Mouse (Mus musculus) fat pad, adult 2 months (tissue): ENCODE measurements around the gene Was.
"Not testable (repeated sequence)": the region's sequence is repeated elsewhere in the genome, so short reads cannot be mapped to it uniquely, and the experiment has no call there.

ENCODE experiments used
- DNase-seq: peaks from one replicate; pipeline ENCODE4 v3.0.0-alpha.2; 2011; ENCODE audit warnings: low read depth, low spot score; ENCODE audit errors: extremely low read depth

The Was gene

DNA sequence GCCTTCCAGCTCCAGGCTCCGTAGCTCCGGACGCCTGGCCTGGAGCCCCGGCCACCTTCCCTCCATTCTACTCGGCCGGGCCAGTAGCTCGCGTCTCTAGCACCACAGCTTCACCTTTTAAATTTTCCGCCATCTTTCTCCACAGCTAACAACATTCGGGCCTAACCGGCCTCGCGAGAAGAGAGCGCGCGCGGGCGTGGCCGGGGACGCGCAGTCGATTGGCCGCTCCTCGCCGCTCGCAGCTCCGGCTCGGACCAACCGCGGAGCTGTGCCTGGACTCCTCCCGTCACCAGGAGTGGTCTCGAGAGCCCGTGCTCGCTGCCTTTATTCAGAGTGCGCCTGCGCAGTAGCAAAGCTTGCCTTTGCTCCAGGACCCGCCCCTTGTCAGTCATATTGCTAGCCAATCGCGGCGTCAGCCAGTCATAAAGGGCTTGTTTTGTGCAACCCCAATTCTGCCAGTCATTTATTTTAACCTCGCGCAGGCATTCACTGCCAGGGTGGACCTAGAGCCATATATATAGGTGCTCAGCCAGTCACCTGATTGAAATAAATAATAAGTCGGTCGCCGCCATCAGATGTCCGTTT, 15.8 kb downstream of the Was start, which contains the start of gene Suv39h1:
TSS of gene Suv39h1 (minus strand) at position 331 of the 585 bp plus-strand sequence.
- DNase-seq = peak; percentile 33

DNA sequence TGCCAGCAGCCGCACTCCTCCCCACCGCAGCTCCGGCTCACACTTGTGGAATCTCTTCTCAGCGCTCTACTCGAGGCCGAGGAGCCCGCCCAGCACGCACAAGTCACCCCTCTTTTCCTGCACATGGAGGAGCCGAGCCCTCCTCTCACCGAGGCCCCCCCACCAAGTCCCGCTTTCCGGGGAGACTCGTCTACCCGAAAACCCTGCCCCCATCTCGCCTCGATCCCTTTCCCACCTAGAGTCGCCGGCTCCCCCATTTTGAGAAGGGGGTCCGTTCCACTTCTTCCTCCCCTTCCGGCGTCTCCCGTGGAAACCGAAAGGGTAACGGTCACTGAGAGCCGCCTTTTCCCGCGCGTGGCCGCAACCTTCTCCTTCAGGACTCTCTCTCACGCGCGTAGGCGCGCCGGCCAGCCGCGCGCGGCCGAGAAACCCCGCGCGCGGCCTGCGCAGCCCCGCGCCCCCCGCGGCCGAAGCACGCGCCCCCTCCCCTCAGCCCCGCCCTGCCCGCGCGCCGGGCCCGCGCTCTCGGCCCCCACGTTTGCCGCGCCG, 16.3 kb downstream of the Was start:
- no peak for DNase-seq

DNA sequence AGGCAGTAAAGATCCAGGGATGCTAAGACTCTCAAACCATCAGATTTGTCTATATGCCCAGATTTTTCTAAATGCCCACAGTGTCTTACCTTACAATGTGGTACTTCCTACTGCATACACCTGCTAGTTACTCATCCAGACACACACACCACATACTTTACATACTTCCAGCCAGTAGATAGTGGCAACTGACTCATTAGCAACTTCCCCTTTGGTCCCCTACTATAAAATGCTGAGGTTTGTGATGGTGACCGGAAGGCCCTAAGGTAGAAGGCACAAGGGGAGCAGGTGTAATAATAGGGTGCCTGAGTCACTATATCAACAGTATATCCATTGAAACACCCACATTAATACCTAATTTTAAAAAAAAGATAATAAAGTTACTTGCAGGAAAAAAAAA, 21.1 kb downstream of the Was start:
- DNase-seq = no peak

DNA sequence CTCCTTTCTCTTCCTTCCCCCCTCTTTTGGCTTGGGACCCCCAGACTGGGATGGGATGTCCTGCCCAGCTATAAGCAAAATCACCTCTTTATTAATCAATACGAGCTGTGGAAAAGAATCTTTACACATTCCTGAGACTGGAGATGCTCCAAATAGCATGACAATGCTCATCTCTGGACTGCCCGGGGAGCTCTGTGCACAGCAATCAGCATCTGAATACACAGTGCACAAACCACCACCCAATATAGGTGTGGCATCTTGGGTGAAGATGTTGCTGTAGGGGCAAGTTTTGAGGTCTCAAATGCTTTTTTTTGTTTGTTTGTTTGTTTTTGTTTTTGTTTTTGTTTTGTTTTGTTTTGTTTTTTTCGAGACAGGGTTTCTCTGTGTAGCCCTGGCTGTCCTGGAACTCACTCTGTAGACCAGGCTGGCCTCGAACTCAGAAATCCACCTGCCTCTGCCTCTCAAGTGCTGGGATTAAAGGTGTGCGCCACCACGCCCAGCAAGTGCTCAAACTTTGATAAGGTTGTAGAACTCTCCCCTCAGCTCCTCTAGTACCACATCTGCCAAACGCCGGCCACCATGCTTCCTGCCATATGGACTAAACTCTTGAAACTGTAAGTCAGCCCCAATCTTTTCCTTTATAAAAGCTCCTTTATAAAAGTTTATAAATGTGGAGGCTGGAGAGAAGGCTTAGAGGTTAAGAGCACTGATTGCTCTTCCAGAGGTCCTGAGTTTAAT, 39.1 kb downstream of the Was start:
- not testable (repeated sequence) for DNase-seq

DNA sequence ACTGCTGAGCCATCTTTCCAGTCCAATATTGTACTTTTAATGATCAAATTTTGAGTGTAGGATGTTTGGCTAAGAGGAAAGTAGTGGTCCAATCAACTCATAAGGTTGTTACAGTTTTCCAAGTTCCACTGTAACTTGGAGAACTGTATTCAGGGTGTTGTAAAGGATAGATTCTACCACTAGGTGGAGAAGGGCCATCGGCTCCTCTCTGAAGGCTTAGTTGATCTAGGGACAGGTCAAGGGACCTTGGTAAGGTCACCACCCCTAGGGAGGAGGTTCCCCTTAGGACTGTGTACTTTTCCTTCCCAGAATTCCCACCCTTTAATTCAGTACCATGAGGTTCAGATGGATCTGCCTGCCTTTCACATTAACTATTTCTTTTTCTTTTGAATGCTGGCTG, 57.3 kb downstream of the Was start:
- DNase-seq = no peak
